32 mouse cellular contexts compared by ENCODE assay signal in genomic region chr17:28520561-28520960, GRCm38 (mm10). TPM values are rescaled to one million over a fixed set of nuclear protein-coding genes. Genes with fewer than 3 reads are reported as not detected.
DNase-seq lines count a peak whose midpoint lies in the region; ATAC-seq and TF ChIP-seq lines count a peak whose summit lies in the region.
"Had no signal": no experiment of that assay in that cellular context is flagged by ENCODE, and none has a peak within 500 bp of the region (broad histone marks: within the 10 kb centered on the region; RNA-seq: fewer than 3 reads in every experiment).

No protein-coding gene starts in this region.

- no peak overlapping the region for H3K9ac ChIP-seq in kidney, embryonic 15.5 days
- H3K9ac ChIP-seq in liver, postnatal 0 days (replicated peaks): no peak overlapping the region
- no peak overlapping the region for H3K9ac ChIP-seq in intestine, postnatal 0 days (ENCODE audit: low read depth, low read length)
- H3K9ac ChIP-seq: forebrain, embryonic 13.5 days; hindbrain, embryonic 13.5 days had no signal

- H3K4me1 ChIP-seq in kidney, embryonic 15.5 days: peaks cover 55% of the 10 kb centered on the region
- H3K4me1 ChIP-seq in liver, postnatal 0 days (ENCODE audit: insufficient read depth): peaks cover 64% of the 10 kb centered on the region
- H3K4me1 ChIP-seq in intestine, postnatal 0 days (replicated peaks; ENCODE audit: control insufficient read depth, insufficient read depth, low read length): peaks cover 12% of the 10 kb centered on the region; the same call in 1 of the 2 replicates

- TF ChIP-seq CTCF in liver, postnatal 0 days (IDR thresholded peaks at IDR 0.05; ENCODE audit: low read depth): no peak
- no peak for TF ChIP-seq CTCF in intestine, postnatal 0 days (IDR thresholded peaks at IDR 0.05; ENCODE audit: low read depth)

- no peaks in the 10 kb centered on the region for H3K36me3 ChIP-seq in kidney, embryonic 15.5 days
- H3K36me3 ChIP-seq in liver, postnatal 0 days (replicated peaks; ENCODE audit: insufficient read depth, low read length): no peaks in the 10 kb centered on the region
- no peaks in the 10 kb centered on the region for H3K36me3 ChIP-seq in intestine, postnatal 0 days (ENCODE audit: control insufficient read depth, insufficient read depth)
- H3K36me3 ChIP-seq: forebrain, embryonic 10.5 days; heart, embryonic 10.5 days; hindbrain, embryonic 13.5 days had no signal

- H3K4me3 ChIP-seq in kidney, embryonic 15.5 days (replicated peaks): no peak overlapping the region
- no peak overlapping the region for H3K4me3 ChIP-seq in liver, postnatal 0 days (ENCODE audit: low read depth, low read length)
- no peak overlapping the region for H3K4me3 ChIP-seq in intestine, postnatal 0 days (ENCODE audit: low read depth, low read length)
- H3K4me3 ChIP-seq: forebrain, embryonic 10.5 days; forebrain, embryonic 13.5 days; heart, adult 2 months; heart, embryonic 10.5 days; hindbrain, embryonic 13.5 days had no signal

- H3K27ac ChIP-seq in kidney, embryonic 15.5 days: no peak overlapping the region
- H3K27ac ChIP-seq in liver, postnatal 0 days (ENCODE audit: low read depth): 0 out of 2 replicates have a peak overlapping the region, but pooled peaks have one; percentile 35
- H3K27ac ChIP-seq in intestine, postnatal 0 days (ENCODE audit: low read depth, low read length): peak overlapping the region; percentile 86
- H3K27ac ChIP-seq: forebrain, embryonic 10.5 days; forebrain, embryonic 13.5 days; heart, embryonic 10.5 days; hindbrain, embryonic 13.5 days had no signal

- 80% methylated on average over 4 of the region's 4 CpGs for WGBS in kidney, embryonic 15.5 days
- WGBS in liver, postnatal 0 days (ENCODE audit: insufficient replicate concordance): 74% methylated on average over 4 of the region's 4 CpGs
- 55% methylated on average over 4 of the region's 4 CpGs for WGBS in intestine, postnatal 0 days

- no peak for TF ChIP-seq EP300 in liver, postnatal 0 days (IDR thresholded peaks at IDR 0.05; ENCODE audit: low read depth)

- DNase-seq in adrenal gland, adult (ENCODE audit: inconsistent age in 2 of 2, low spot score in 1 of 2): peak; percentile 16 to 30
- DNase-seq in adrenal gland, postnatal 4 days (ENCODE audit: low spot score in 2 of 2): no peak
- DNase-seq in kidney, adult 11 months: peak; percentile 7
- DNase-seq in liver, postnatal 0 days: no peak
- no peak for DNase-seq in liver
- no peak for DNase-seq in c-Kit-positive CD71-positive TER-119-positive erythroid progenitor cells, embryonic 14.5 days (ENCODE audit: low spot score)
- DNase-seq: adrenal gland, postnatal 10 days; adrenal gland, postnatal 36 days; cerebellum, adult 11-12 months; cerebellum, adult 8-10 months; cerebellum, postnatal 10 days; gastrocnemius, postnatal 25 days; heart, adult 2 months had no signal

- H3K9me3 ChIP-seq in kidney, embryonic 15.5 days (replicated peaks): no peaks in the 10 kb centered on the region
- no peaks in the 10 kb centered on the region for H3K9me3 ChIP-seq in liver, postnatal 0 days (ENCODE audit: low read length)
- no peaks in the 10 kb centered on the region for H3K9me3 ChIP-seq in intestine, postnatal 0 days (ENCODE audit: control insufficient read depth)
- H3K9me3 ChIP-seq: forebrain, embryonic 13.5 days; heart, embryonic 10.5 days; hindbrain, embryonic 13.5 days had no signal

- H3K4me2 ChIP-seq in kidney, embryonic 15.5 days: no peak overlapping the region
- no peak overlapping the region for H3K4me2 ChIP-seq in liver, postnatal 0 days (ENCODE audit: low read depth, low read length)
- H3K4me2 ChIP-seq in intestine, postnatal 0 days (replicated peaks; ENCODE audit: low read depth): peak overlapping the region; percentile 21
- H3K4me2 ChIP-seq: forebrain, embryonic 13.5 days; hindbrain, embryonic 13.5 days had no signal

- H3K27me3 ChIP-seq in kidney, embryonic 15.5 days: peaks cover 9% of the 10 kb centered on the region; the same call in 1 of the 2 replicates
- H3K27me3 ChIP-seq in liver, postnatal 0 days (ENCODE audit: insufficient read depth, low read length): no peaks in the 10 kb centered on the region
- H3K27me3 ChIP-seq in intestine, postnatal 0 days (replicated peaks; ENCODE audit: control insufficient read depth, insufficient read depth, low read length): no peaks in the 10 kb centered on the region

- no peak for ATAC-seq in kidney, embryonic 15.5 days (replicated peaks; ENCODE audit: low FRiP score)
- ATAC-seq in liver, postnatal 0 days: no peak
- no peak for ATAC-seq in intestine, postnatal 0 days
- ATAC-seq: activated CD4-positive, CD25-positive, alpha-beta regulatory T cell, adult 4 months; forebrain, embryonic 13.5 days; forebrain, embryonic 16.5 days; hindbrain, embryonic 16.5 days had no signal

RNA-seq across cellular contexts. Expression of gene Fkbp5, which starts 3.2 kb away (rescaled TPM):
- total RNA-seq in adrenal gland, postnatal 4 days (2021): 100 to 1,000 TPM in 1 of 2 experiments, 10 to 100 TPM in 1; 95.8 to 104 TPM
- polyA plus RNA-seq in kidney, embryonic 15.5 days (2015; fragmentation: Nextera tagmentation; extraction: Ambion mirVana): 31.1 and 35.0 TPM in 2 replicates
- polyA plus RNA-seq in liver, postnatal 0 days (2015; fragmentation: Nextera tagmentation; extraction: Ambion mirVana): 25.9 and 29.0 TPM in 2 replicates
- 9.7 and 10.1 TPM in 2 replicates for polyA plus RNA-seq in intestine, postnatal 0 days (2015; fragmentation: Nextera tagmentation; extraction: Ambion mirVana)

RNA-seq across cellular contexts. Expression of gene Armc12, which starts 10.0 kb away (rescaled TPM):
- under 1 TPM in 1 of 2 experiments, not detected in 1; 0.22 TPM for total RNA-seq in adrenal gland, postnatal 4 days (2021)
- polyA plus RNA-seq in kidney, embryonic 15.5 days (2015; fragmentation: Nextera tagmentation; extraction: Ambion mirVana): not detected in 2 replicates
- not detected in 2 replicates for polyA plus RNA-seq in liver, postnatal 0 days (2015; fragmentation: Nextera tagmentation; extraction: Ambion mirVana)
- not detected in 2 replicates for polyA plus RNA-seq in intestine, postnatal 0 days (2015; fragmentation: Nextera tagmentation; extraction: Ambion mirVana)
- total RNA-seq: adrenal gland, adult 18-20 months; adrenal gland, postnatal 10 days; adrenal gland, postnatal 36 days; ES-E14; gastrocnemius, adult 18-20 months; gastrocnemius, postnatal 25 days; heart, adult 2 months; heart, postnatal 25 days; hematopoietic stem cell, adult 5-6 weeks had no signal
- polyA plus RNA-seq: activated CD4-positive, CD25-positive, alpha-beta regulatory T cell, adult 4 months; embryonic facial prominence, embryonic 11.5 days; embryonic facial prominence, embryonic 14.5 days; forebrain, embryonic 10.5 days; forebrain, embryonic 13.5 days; forebrain, embryonic 16.5 days; heart, embryonic 14.5 days; heart, postnatal 0 days; hindbrain, embryonic 13.5 days; hindbrain, embryonic 16.5 days had no signal

RNA-seq across cellular contexts. Expression of gene Clpsl2, which starts 28.6 kb away (rescaled TPM):
- total RNA-seq in adrenal gland, postnatal 4 days (2021): not detected
- not detected in 2 replicates for polyA plus RNA-seq in kidney, embryonic 15.5 days (2015; fragmentation: Nextera tagmentation; extraction: Ambion mirVana)
- polyA plus RNA-seq in liver, postnatal 0 days (2015; fragmentation: Nextera tagmentation; extraction: Ambion mirVana): not detected in 2 replicates
- not detected in 2 replicates for polyA plus RNA-seq in intestine, postnatal 0 days (2015; fragmentation: Nextera tagmentation; extraction: Ambion mirVana)
- total RNA-seq: adrenal gland, adult 18-20 months; adrenal gland, postnatal 10 days; adrenal gland, postnatal 36 days; ES-E14; gastrocnemius, adult 18-20 months; gastrocnemius, postnatal 25 days; heart, adult 2 months; heart, postnatal 25 days; hematopoietic stem cell, adult 5-6 weeks had no signal
- polyA plus RNA-seq: activated CD4-positive, CD25-positive, alpha-beta regulatory T cell, adult 4 months; embryonic facial prominence, embryonic 11.5 days; embryonic facial prominence, embryonic 14.5 days; forebrain, embryonic 10.5 days; forebrain, embryonic 13.5 days; forebrain, embryonic 16.5 days; heart, adult 2 months; heart, embryonic 10.5 days; heart, embryonic 14.5 days; heart, postnatal 0 days; hindbrain, embryonic 13.5 days; hindbrain, embryonic 16.5 days had no signal

RNA-seq across cellular contexts. Expression of gene Clps, which starts 40.0 kb away (rescaled TPM):
- 1,000 to 10,000 TPM in 1 of 2 experiments, under 1 TPM in 1; 0.56 to 1,299 TPM for total RNA-seq in adrenal gland, postnatal 4 days (2021)
- 0.78 and 2.6 TPM in 2 replicates for polyA plus RNA-seq in kidney, embryonic 15.5 days (2015; fragmentation: Nextera tagmentation; extraction: Ambion mirVana)
- polyA plus RNA-seq in liver, postnatal 0 days (2015; fragmentation: Nextera tagmentation; extraction: Ambion mirVana): 1.2 and 26.9 TPM in 2 replicates
- polyA plus RNA-seq in intestine, postnatal 0 days (2015; fragmentation: Nextera tagmentation; extraction: Ambion mirVana): 104 and 125 TPM in 2 replicates
- total RNA-seq: adrenal gland, adult 18-20 months; adrenal gland, postnatal 10 days; adrenal gland, postnatal 36 days; gastrocnemius, adult 18-20 months; gastrocnemius, postnatal 25 days; heart, adult 2 months; heart, postnatal 25 days; hematopoietic stem cell, adult 5-6 weeks had no signal
- polyA plus RNA-seq: activated CD4-positive, CD25-positive, alpha-beta regulatory T cell, adult 4 months; embryonic facial prominence, embryonic 11.5 days; embryonic facial prominence, embryonic 14.5 days; forebrain, embryonic 10.5 days; forebrain, embryonic 16.5 days; heart, embryonic 14.5 days; heart, postnatal 0 days; hindbrain, embryonic 13.5 days; hindbrain, embryonic 16.5 days had no signal

RNA-seq across cellular contexts. Expression of gene Lhfpl5, which starts 54.9 kb away (rescaled TPM):
- 1 to 10 TPM; 2.5 to 3.2 TPM for total RNA-seq in adrenal gland, postnatal 4 days (2021)
- polyA plus RNA-seq in kidney, embryonic 15.5 days (2015; fragmentation: Nextera tagmentation; extraction: Ambion mirVana): 0.54 and 0.91 TPM in 2 replicates
- polyA plus RNA-seq in liver, postnatal 0 days (2015; fragmentation: Nextera tagmentation; extraction: Ambion mirVana): not detected in 2 replicates
- 0.90 and 1.3 TPM in 2 replicates for polyA plus RNA-seq in intestine, postnatal 0 days (2015; fragmentation: Nextera tagmentation; extraction: Ambion mirVana)
- total RNA-seq: gastrocnemius, adult 18-20 months; gastrocnemius, postnatal 25 days; heart, adult 2 months; heart, postnatal 25 days; hematopoietic stem cell, adult 5-6 weeks had no signal
- polyA plus RNA-seq: gonadal fat pad, adult 2 months had no signal

Comparison
In these comparisons a context has a peak if more than half of its experiments do, and no peak if none do; other contexts are left out.
1. DNase-seq: peak in adrenal gland, adult (2 of 2) and kidney, adult 11 months (single experiment); none in adrenal gland, postnatal 4 days (0 of 2), liver, postnatal 0 days (single experiment), liver (single experiment) and c-Kit-positive CD71-positive TER-119-positive erythroid progenitor cells, embryonic 14.5 days (single experiment).